Mouse (Mus musculus) kidney, postnatal 10 days (tissue): ENCODE measurements around the gene Kank1.

Experiments used
- DNase-seq: peaks from one replicate; pipeline ENCODE4 v3.0.0; 2021; ENCODE audit warnings: mixed read lengths

The Kank1 gene

GRCm38 (mm10) chr19:25236596-25237491 is at the start of gene Kank1:
TSS of gene Kank1 (plus strand) at chr19:25236975.
- DNase-seq = peak; percentile 86

- DNase-seq = peak; percentile 58
These were observed 49.1 kb upstream of the Kank1 start for GRCm38 (mm10) chr19:25187681-25188080.

- no peak for DNase-seq
These were observed 43.0 kb upstream of the Kank1 start for GRCm38 (mm10) chr19:25193751-25194150.

GRCm38 (mm10) chr19:25200081-25200860 is 36.5 kb upstream of the Kank1 start:
- DNase-seq = peak; percentile 85

GRCm38 (mm10) chr19:25203077-25203476 is 33.7 kb upstream of the Kank1 start:
- DNase-seq = no peak

- DNase-seq = no peak
These were observed 29.8 kb upstream of the Kank1 start for GRCm38 (mm10) chr19:25206969-25207368.

GRCm38 (mm10) chr19:25207731-25208361 is 28.9 kb upstream of the Kank1 start:
- DNase-seq = peak; percentile 47

- no peak for DNase-seq
These were observed 28.1 kb upstream of the Kank1 start for GRCm38 (mm10) chr19:25208596-25209110.

GRCm38 (mm10) chr19:25220611-25221010 is 16.2 kb upstream of the Kank1 start:
- peak; percentile 72 for DNase-seq

- DNase-seq = peak; percentile 64
These were observed 14.7 kb upstream of the Kank1 start for GRCm38 (mm10) chr19:25221964-25222640.

GRCm38 (mm10) chr19:25230058-25230974 is 6.5 kb upstream of the Kank1 start:
- no peak for DNase-seq

GRCm38 (mm10) chr19:25230975-25231334 is 5.8 kb upstream of the Kank1 start:
- no peak for DNase-seq

- no peak for DNase-seq
These were observed 4.7 kb upstream of the Kank1 start for GRCm38 (mm10) chr19:25232032-25232431.

- DNase-seq = peak; percentile 78
These were observed 791 bp downstream of the Kank1 start for GRCm38 (mm10) chr19:25237492-25238040.

- no peak for DNase-seq
These were observed 1.3 kb downstream of the Kank1 start for GRCm38 (mm10) chr19:25238121-25238520.

- no peak for DNase-seq
These were observed 6.8 kb downstream of the Kank1 start for GRCm38 (mm10) chr19:25243566-25243965.

- DNase-seq = no peak
These were observed 9.3 kb downstream of the Kank1 start for GRCm38 (mm10) chr19:25246062-25246461.

GRCm38 (mm10) chr19:25247858-25248552 is 11.2 kb downstream of the Kank1 start:
- no peak for DNase-seq

GRCm38 (mm10) chr19:25249230-25249629 is 12.5 kb downstream of the Kank1 start:
- peak; percentile 18 for DNase-seq

- DNase-seq = no peak
These were observed 14.9 kb downstream of the Kank1 start for GRCm38 (mm10) chr19:25251610-25252140.
